Mouse (Mus musculus) cortical plate, adult 2 months (tissue): ENCODE measurements around the gene Taar7f. TPM values are rescaled to one million over a fixed set of nuclear protein-coding genes. Genes with fewer than 3 reads are reported as not detected.
"Not testable (repeated sequence)": the region's sequence is repeated elsewhere in the genome, so short reads cannot be mapped to it uniquely, and the experiment has no call there.

Source experiments
- H3K27ac ChIP-seq: fragments of 200-500 bp; 2 replicates; pipeline ENCODE4 v1.5.1; 2012; ENCODE audit warnings: low read length, control low read depth, inconsistent platforms; ENCODE audit not compliant: insufficient read depth
- H3K4me1 ChIP-seq: fragments of 200-500 bp; 2 replicates; pipeline ENCODE4 v1.6.1; 2011; ENCODE audit warnings: low read length; ENCODE audit not compliant: control insufficient read depth, insufficient read depth
- H3K4me3 ChIP-seq: fragments of 200-500 bp; 2 replicates; pipeline ENCODE4 v1.5.1; 2011; ENCODE audit warnings: mild to moderate bottlenecking, low read length, control low read depth; ENCODE audit not compliant: insufficient read depth
- CTCF ChIP-seq: fragments of 200-500 bp; IDR thresholded peaks from 2 replicates; pipeline ENCODE4 v1.5.1; 2011; ENCODE audit warnings: mild to moderate bottlenecking, control low read depth, low read length; ENCODE audit not compliant: insufficient read depth; ENCODE audit errors: extremely low read depth
- POLR2A ChIP-seq: fragments of 200-500 bp; IDR thresholded peaks from 2 replicates; pipeline ENCODE4 v1.6.1; 2011; ENCODE audit warnings: mild to moderate bottlenecking, low read length, control low read depth; ENCODE audit not compliant: insufficient read depth; ENCODE audit errors: extremely low read depth
- polyA plus RNA-seq: library from polyadenylated mRNA; depleted of rRNA; stranded (reverse); fragments of >200 nt; gene quantifications from 2 replicates; pipeline ENCODE4 v1.2.3, GENCODE M21; 2012; rRNA removed

Taar7f gene
- polyA plus RNA-seq, 1 experiment = not detected

DNA sequence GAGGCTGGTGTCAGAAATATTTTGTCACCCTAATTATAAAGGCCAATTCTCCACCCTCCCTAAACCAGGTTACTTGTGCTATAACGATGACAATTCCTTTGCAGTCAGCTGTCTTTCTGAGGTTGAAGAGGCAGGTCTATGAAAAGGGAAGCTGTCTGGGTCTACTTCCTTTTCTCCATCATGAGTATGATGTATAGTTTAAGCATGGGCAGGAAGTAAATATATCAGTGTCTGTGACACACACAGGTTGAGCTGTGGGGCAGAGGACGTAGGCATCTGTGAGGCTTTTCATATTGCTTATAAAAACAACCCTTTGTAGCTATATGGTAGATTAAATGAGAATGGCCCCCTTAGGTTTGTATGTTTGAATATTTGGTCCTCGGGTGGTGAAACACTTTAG lies 9.7 kb downstream of the Taar7f start:
- no peaks in the 10 kb centered on the region for H3K4me1 ChIP-seq
- no peak overlapping the region for H3K27ac ChIP-seq
- H3K4me3 ChIP-seq = no peak overlapping the region
- no peak for TF ChIP-seq CTCF
- no peak for TF ChIP-seq POLR2A

DNA sequence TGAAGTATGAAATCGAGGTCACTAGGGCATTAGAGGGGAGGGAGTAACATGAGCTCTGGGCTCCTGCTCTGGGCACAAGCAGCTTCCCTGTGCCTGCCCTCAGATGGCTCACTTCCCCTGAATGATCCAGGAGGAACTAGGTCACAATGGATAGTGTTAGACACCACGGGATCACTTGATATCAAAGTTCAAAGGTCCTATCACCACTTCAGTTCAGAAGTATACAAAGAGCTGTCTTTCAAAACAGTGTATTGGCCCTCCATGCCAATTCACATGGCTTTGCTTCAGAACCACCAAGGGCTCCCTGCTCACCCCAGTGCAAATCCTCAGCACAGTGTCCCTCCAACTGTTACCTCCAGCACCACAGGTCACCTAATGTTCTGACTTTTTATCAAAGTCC lies 25.4 kb downstream of the Taar7f start:
- not testable (repeated sequence) for H3K4me3 ChIP-seq, H3K27ac ChIP-seq, H3K4me1 ChIP-seq

DNA sequence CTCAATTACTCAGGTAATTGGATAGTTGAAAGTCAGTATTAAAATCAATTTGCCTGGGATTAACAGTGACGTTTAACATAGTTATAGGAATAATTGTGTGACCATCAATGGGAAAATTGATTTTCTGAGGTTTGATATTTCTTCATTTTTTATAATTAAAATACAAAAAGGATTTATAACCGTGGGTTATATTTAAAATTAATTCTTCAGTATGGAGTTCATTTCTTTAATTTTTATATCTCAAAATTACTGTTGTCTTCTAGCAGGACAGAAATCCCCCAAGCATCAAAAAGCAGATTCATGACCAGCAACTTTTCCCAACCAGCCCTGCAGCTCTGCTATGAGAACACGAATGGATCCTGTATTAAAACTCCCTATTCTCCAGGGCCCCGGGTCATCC lies 26.9 kb downstream of the Taar7f start, which contains the start of gene Taar8a:
Gene Taar8a (plus strand): TSS at position 301 of the 400 bp plus-strand sequence.
- H3K4me1 ChIP-seq, H3K4me3 ChIP-seq, H3K27ac ChIP-seq: not testable (repeated sequence)

DNA sequence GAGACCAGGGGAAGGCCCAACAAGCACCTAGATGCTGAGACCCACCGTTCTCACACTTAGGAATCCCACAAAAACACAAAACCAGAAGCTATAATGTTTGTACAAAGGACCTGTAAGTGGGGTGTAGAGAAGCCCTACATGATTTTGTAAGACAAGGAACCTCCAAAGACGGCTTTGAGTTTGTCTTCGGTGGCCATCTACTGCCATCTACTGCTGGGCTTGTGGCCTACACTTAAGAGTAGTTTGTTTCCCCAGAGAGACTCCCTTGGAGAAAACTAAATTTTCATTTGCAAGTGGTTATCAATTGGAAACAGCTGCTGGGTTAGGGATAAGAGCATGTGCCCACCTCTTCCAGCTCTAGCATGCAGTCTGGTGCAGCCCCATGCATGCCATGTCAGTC lies 30.9 kb downstream of the Taar7f start:
- no peak overlapping the region for H3K27ac ChIP-seq
- no peaks in the 10 kb centered on the region for H3K4me1 ChIP-seq
- peak; percentile 78 for TF ChIP-seq CTCF
- TF ChIP-seq POLR2A = no peak
- H3K4me3 ChIP-seq = no peak overlapping the region

DNA sequence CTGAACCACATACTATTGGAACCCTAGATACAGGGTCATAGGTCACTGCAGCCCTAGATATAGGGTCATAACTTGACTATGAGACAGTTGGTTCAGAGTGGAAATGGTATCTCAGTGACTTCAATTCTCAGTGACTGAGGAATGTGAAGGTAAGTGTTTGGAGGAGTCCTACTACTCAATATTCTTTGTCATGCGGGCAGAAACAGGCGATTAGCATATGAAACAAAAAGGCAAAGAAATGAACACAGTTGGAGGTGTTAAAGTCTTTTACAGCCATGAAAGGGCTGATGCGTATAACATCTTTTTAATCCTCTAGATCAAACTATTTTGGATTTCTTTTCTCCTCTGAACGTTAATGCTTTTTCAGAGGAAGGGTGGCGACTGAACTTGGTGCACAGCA lies 36.6 kb downstream of the Taar7f start:
- Histone ChIP-seq H3K27ac (no peak overlapping the region), H3K4me3 (no peak overlapping the region), H3K4me1 (no peaks in the 10 kb centered on the region)
- TF ChIP-seq POLR2A (no peak), CTCF (no peak)

DNA sequence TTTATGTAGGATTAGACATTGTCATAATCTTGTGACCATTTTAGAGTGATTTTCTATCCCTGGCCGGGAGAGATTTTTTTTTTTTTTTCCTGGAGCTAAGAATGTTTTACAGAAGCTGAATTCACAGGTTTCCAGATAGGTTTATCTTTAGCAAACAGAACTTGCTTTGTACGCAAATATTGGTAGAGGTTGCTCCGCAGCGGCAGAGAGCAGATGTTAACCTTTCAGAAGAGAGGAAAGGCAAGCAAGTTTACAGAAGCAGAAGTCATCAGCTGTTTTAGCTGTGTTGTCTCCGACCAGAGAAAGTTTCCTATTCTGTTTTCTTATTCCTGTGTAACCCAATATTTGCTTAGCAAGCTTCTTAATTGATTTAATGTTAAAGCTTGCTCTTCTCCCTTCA lies 37.2 kb downstream of the Taar7f start:
- no peak overlapping the region for H3K4me3 ChIP-seq
- H3K4me1 ChIP-seq = no peaks in the 10 kb centered on the region
- TF ChIP-seq CTCF = no peak
- TF ChIP-seq POLR2A = no peak
- no peak overlapping the region for H3K27ac ChIP-seq

DNA sequence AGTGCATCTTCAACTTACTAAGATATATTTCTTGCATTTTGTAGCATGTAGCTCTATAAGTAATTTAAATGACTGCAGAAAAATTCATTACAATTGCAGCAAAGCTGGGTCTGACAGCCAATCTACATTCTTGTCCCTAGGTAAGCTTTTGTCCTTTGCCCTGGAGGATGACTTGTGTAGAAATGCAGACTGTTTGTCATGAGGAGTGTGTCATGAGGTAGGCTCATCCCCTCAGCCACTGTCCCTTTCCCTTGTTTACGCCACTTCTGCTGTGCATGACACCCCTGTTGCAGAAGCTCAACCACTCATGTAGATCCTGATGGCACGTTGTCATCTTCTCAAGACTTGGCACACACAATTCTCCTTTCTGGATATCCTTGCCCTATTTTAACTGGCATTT lies 37.9 kb downstream of the Taar7f start:
- H3K4me3 ChIP-seq = no peak overlapping the region
- no peak overlapping the region for H3K27ac ChIP-seq
- no peak for TF ChIP-seq CTCF
- no peak for TF ChIP-seq POLR2A
- H3K4me1 ChIP-seq = no peaks in the 10 kb centered on the region

DNA sequence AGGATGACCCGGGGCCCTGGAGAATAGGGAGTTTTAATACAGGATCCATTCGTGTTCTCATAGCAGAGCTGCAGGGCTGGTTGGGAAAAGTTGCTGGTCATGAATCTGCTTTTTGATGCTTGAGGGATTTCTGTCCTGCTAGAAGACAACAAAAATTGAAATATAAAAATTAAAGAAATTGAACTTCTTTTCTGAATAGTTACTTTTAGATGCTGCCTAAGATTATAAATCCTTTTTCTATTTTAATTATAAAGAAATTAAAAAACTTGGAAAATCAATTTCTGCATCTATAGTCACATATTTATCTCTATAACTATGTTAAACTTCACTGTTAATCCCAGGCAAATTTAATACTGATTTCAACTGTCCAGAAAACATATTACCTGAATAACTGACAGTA lies 42.9 kb downstream of the Taar7f start, which contains the start of gene Taar8b:
Gene Taar8b (minus strand): TSS at position 101 of the 400 bp plus-strand sequence.
- H3K4me3 ChIP-seq = no peak within 1 kb of the TSS
- TF ChIP-seq CTCF (no peak), POLR2A (no peak)
- no peaks in the 10 kb centered on the region for H3K4me1 ChIP-seq
- H3K27ac ChIP-seq = no peak within 1 kb of the TSS

DNA sequence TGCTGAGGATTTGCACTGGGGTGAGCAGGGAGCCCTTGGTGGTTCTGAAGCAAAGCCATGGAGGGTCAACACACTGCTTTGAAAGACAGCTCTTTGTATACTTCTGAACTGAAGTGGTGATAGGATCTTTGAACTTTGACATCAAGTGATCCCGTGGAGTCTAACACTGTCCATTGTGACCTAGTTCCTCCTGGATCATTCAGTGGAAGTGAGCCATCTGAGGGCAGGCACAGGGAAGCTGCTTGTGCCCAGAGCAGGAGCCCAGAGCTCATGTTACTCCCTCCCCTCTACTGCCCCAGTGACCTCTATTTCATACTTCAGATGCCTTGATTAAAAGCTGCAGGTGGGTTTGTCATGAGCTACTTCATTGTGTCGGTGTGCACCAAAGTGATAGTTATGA lies 47.7 kb downstream of the Taar7f start:
- H3K27ac ChIP-seq, H3K4me3 ChIP-seq, H3K4me1 ChIP-seq: not testable (repeated sequence)

Other genes with a start within 250 kb of the Taar7f start
- gene Vnn3, start 198.0 kb upstream of the Taar7f start, polyA plus RNA-seq = 0.09 TPM in 1 of 2 replicates, not detected in the other
- gene Vnn1, start 154.8 kb upstream of the Taar7f start, polyA plus RNA-seq = 0.28 and 0.88 TPM in 2 replicates
- gene Taar1, start 129.2 kb upstream of the Taar7f start, polyA plus RNA-seq = not detected in 2 replicates
- not detected in 2 replicates for gene Taar2, start 110.9 kb upstream of the Taar7f start, polyA plus RNA-seq
- gene Taar3, start 100.0 kb upstream of the Taar7f start, polyA plus RNA-seq = not detected in 2 replicates
- gene Taar4, start 89.0 kb upstream of the Taar7f start, polyA plus RNA-seq = not detected in 2 replicates
- not detected in 2 replicates for gene Taar5, start 78.8 kb upstream of the Taar7f start, polyA plus RNA-seq
- gene Taar6, start 63.9 kb upstream of the Taar7f start, polyA plus RNA-seq = not detected in 2 replicates
- gene Taar7a, start 56.0 kb upstream of the Taar7f start, polyA plus RNA-seq = not detected in 2 replicates
- not detected in 2 replicates for gene Taar7b, start 49.6 kb upstream of the Taar7f start, polyA plus RNA-seq
- gene Taar7d, start 22.3 kb upstream of the Taar7f start, polyA plus RNA-seq = not detected in 2 replicates
- gene Taar7e, start 11.9 kb upstream of the Taar7f start, polyA plus RNA-seq = not detected in 2 replicates
- gene Taar8a, start 27.0 kb downstream of the Taar7f start, polyA plus RNA-seq = not detected in 2 replicates
- gene Taar8b, start 42.8 kb downstream of the Taar7f start, polyA plus RNA-seq = not detected in 2 replicates
- not detected in 2 replicates for gene Taar8c, start 52.4 kb downstream of the Taar7f start, polyA plus RNA-seq
- not detected in 2 replicates for gene Taar9, start 60.0 kb downstream of the Taar7f start, polyA plus RNA-seq
- 143 and 154 TPM in 2 replicates for gene Stx7, start 99.8 kb downstream of the Taar7f start, polyA plus RNA-seq
- 4.5 and 5.6 TPM in 2 replicates for gene Moxd1, start 174.0 kb downstream of the Taar7f start, polyA plus RNA-seq